9 mouse cellular contexts compared by ENCODE assay signal in the genomic region with DNA sequence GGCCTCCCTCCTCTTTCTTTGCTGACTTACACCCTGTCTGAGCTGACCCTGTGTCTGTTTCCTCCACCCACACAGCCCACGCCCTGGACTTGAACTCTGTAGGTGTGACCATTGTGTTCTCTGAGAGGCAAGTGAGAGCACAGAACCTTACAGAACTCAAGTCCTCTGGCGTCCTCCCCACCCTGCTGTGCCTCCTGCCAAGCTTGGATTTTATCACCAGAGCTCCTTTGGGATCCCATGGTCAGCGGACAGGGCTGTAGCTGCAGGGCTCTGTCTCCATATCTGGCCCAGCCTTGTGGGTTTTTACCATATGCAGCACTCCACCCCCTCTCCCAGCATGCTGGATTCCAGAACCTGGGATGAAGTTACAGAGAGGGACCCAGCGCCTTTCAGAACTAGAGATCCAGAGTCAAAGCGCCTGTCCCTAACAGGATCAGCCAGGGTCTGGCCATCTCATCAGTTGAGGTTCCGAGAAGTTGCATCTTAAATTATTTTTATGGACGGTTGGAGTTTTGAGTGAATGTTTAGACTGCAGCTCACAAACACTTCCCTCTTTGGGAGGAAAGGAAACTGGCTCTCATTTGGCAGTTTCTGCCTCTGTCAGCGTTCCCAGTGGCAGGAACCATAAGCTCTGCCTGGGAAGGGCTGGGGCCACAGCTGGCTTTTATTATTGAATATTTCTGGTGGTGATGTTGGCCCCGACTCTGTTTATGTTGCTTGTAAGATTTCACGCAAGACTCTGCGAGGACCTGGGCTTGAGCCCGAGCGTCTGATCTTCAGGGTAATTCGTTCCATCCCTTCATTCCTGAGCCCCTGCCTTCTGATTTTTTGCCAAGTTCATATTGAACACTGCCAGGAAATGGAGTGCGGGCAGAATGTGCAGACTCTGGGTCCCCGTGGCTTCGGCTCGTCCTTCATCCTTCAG.
A peak's percentile ranks its signal among the peaks of the same experiment; 100 is the strongest.
DNase-seq lines count a peak whose midpoint lies in the region; ATAC-seq lines count a peak whose summit lies in the region.
"Had no signal": no experiment of that assay in that cellular context is flagged by ENCODE, and none has a peak within 500 bp of the region (broad histone marks: within the 10 kb centered on the region; RNA-seq: fewer than 3 reads in every experiment).

No protein-coding gene starts in this region.

- peak overlapping the region; percentile 5; the same call in 1 of the 2 replicates for H3K4me2 ChIP-seq in forebrain, embryonic 16.5 days (ENCODE audit: low read length)
- H3K4me2 ChIP-seq in midbrain, embryonic 14.5 days (ENCODE audit: low read length): no peak overlapping the region

- no peaks in the 10 kb centered on the region for H3K27me3 ChIP-seq in forebrain, embryonic 16.5 days (replicated peaks; ENCODE audit: control insufficient read depth, insufficient read depth, low read length)
- H3K27me3 ChIP-seq in midbrain, embryonic 14.5 days (ENCODE audit: control insufficient read depth, insufficient read depth, low read length): no peaks in the 10 kb centered on the region

- intact Hi-C loops in heart, postnatal 36 days (cut with DNase I): loop anchor here (5.0 kb wide), 1 partner anchor 100 kb away; no protein-coding TSS in a partner anchor
- intact Hi-C loops in left cerebral cortex, postnatal 4 days (cut with DNase I): no loop called here

- no peaks in the 10 kb centered on the region for H3K36me3 ChIP-seq in forebrain, embryonic 16.5 days (ENCODE audit: control insufficient read depth, insufficient read depth)
- no peaks in the 10 kb centered on the region for H3K36me3 ChIP-seq in midbrain, embryonic 14.5 days (ENCODE audit: control insufficient read depth, insufficient read depth, low read length)

- 48% methylated on average over 18 of the region's 18 CpGs for WGBS in forebrain, embryonic 16.5 days
- WGBS in midbrain, embryonic 14.5 days: 65% methylated on average over 18 of the region's 18 CpGs

- H3K9ac ChIP-seq in forebrain, embryonic 16.5 days (replicated peaks; ENCODE audit: low read depth, low read length): no peak overlapping the region
- no peak overlapping the region for H3K9ac ChIP-seq in midbrain, embryonic 14.5 days (replicated peaks; ENCODE audit: low read length)

- peaks cover 13% of the 10 kb centered on the region for H3K4me1 ChIP-seq in forebrain, embryonic 16.5 days (replicated peaks; ENCODE audit: control insufficient read depth, insufficient read depth, low read length)
- H3K4me1 ChIP-seq in midbrain, embryonic 14.5 days (ENCODE audit: control insufficient read depth, insufficient read depth, low read length): no peaks in the 10 kb centered on the region

- H3K4me3 ChIP-seq in forebrain, embryonic 16.5 days (replicated peaks; ENCODE audit: low read length): no peak overlapping the region
- no peak overlapping the region for H3K4me3 ChIP-seq in midbrain, embryonic 14.5 days (replicated peaks; ENCODE audit: low read depth, low read length)
- H3K4me3 ChIP-seq: megakaryocyte, embryonic 14.5 days had no signal

- H3K9me3 ChIP-seq in forebrain, embryonic 16.5 days (ENCODE audit: control insufficient read depth, low read length): no peaks in the 10 kb centered on the region
- no peaks in the 10 kb centered on the region for H3K9me3 ChIP-seq in midbrain, embryonic 14.5 days (ENCODE audit: control insufficient read depth, low read length)
- H3K9me3 ChIP-seq: megakaryocyte, embryonic 14.5 days had no signal

- peak overlapping the region; percentile 16; the same call in 1 of the 2 replicates for H3K27ac ChIP-seq in forebrain, embryonic 16.5 days (ENCODE audit: low read length)
- peak overlapping the region; percentile 45; the same call in 1 of the 2 replicates for H3K27ac ChIP-seq in midbrain, embryonic 14.5 days (replicated peaks; ENCODE audit: low read depth, low read length)

- peak; percentile 29; the same call in 1 of the 2 replicates for ATAC-seq in forebrain, embryonic 16.5 days
- no peak for ATAC-seq in midbrain, embryonic 14.5 days (ENCODE audit: low FRiP score, low TSS enrichment)
- ATAC-seq in inflammation-experienced regulatory T-cells, adult 6 months: no peak

- DNase-seq in 3134 (ENCODE audit: extremely low read depth, insufficient read length, low spot score): peak; percentile 60
- DNase-seq in ZHBTc4 (ENCODE audit: low read depth, low spot score): peak; percentile 41
- peak; percentile 73 to 76 for DNase-seq in heart, postnatal 36 days
- DNase-seq in left cerebral cortex, postnatal 4 days: peak; percentile 51
- peak; percentile 60 for DNase-seq in midbrain, embryonic 14.5 days
- DNase-seq in spleen, postnatal 10 days (ENCODE audit: low spot score in 2 of 2): no peak

Comparison
In these comparisons a context has a peak if more than half of its experiments do, and no peak if none do; other contexts are left out.
1. DNase-seq: peak in 3134 (single experiment), ZHBTc4 (single experiment), heart, postnatal 36 days (2 of 2), left cerebral cortex, postnatal 4 days (single experiment) and midbrain, embryonic 14.5 days (single experiment); none in spleen, postnatal 10 days (0 of 2).